Mouse (Mus musculus) heart, postnatal 14 days (tissue): ENCODE data around the gene Cabin1. TPM values are rescaled to one million over a fixed set of nuclear protein-coding genes. Genes with fewer than 3 reads are reported as not detected.
A peak's percentile ranks its signal among the peaks of the same experiment; 100 is the strongest.
"Not testable (repeated sequence)": the region's sequence is repeated elsewhere in the genome, so short reads cannot be mapped to it uniquely, and the experiment has no call there.

Experiments used
- DNase-seq, 2 experiments: peaks; one replicate each; pipeline ENCODE4 v3.0.0; 2021 to 2022
- intact Hi-C: fragments of 180-260 bp; cut with DNase I; formaldehyde crosslinking; loops from one replicate; pipeline ENCODE4 v1.15.1; 2025
- total RNA-seq, 2 experiments: library from RNA; stranded (reverse); gene quantifications; 2 replicates each; pipeline ENCODE4 v1.2.3; 2021

Cabin1 gene
- total RNA-seq, 2 experiments from 2014 or later: 23.0 to 24.8 TPM

- intact Hi-C loops: loop anchor here (5.0 kb wide), 1 partner anchor 59 kb away; no protein-coding TSS in a partner anchor
- peak; percentile 82 to 83 for DNase-seq
Observed at GRCm38 (mm10) chr10:75772795-75773664, 8.9 kb upstream of the Cabin1 start, which contains the start of gene Ddt. Gene Ddt, minus strand, starts transcription at chr10:75773414.

GRCm38 (mm10) chr10:75767756-75768155 lies 3.6 kb upstream of the Cabin1 start:
- intact Hi-C loops, DNase-seq: not testable (repeated sequence)

GRCm38 (mm10) chr10:75766856-75767255 lies 2.7 kb upstream of the Cabin1 start:
- intact Hi-C loops: no loop called here
- no peak for DNase-seq

- intact Hi-C loops: no loop called here
- DNase-seq: peak; percentile 49 to 75
Observed at GRCm38 (mm10) chr10:75764519-75765473, 655 bp upstream of the Cabin1 start.

- intact Hi-C loops: no loop called here
- no peak for DNase-seq
Observed at GRCm38 (mm10) chr10:75762413-75762812, 1.7 kb downstream of the Cabin1 start.

GRCm38 (mm10) chr10:75760311-75760710 lies 3.8 kb downstream of the Cabin1 start:
- DNase-seq: no peak
- intact Hi-C loops: no loop called here

- no peak for DNase-seq
- intact Hi-C loops: no loop called here
Observed at GRCm38 (mm10) chr10:75756719-75757118, 7.4 kb downstream of the Cabin1 start.

GRCm38 (mm10) chr10:75744017-75744416 lies 20.1 kb downstream of the Cabin1 start:
- peak; percentile 80 to 89 for DNase-seq
- intact Hi-C loops: loop anchor here (1.0 to 5.0 kb wide), 4 partner anchors 88 to 207 kb away; no protein-coding TSS in a partner anchor

- no peak for DNase-seq
- intact Hi-C loops: loop anchor here (5.0 kb wide), 1 partner anchor 89 kb away; no protein-coding TSS in a partner anchor
Observed at GRCm38 (mm10) chr10:75743369-75743768, 20.8 kb downstream of the Cabin1 start.

GRCm38 (mm10) chr10:75740866-75741265 lies 23.3 kb downstream of the Cabin1 start:
- intact Hi-C loops: loop anchor here (5.0 kb wide), 1 partner anchor 91 kb away; no protein-coding TSS in a partner anchor
- DNase-seq: no peak

GRCm38 (mm10) chr10:75725449-75725848 lies 38.7 kb downstream of the Cabin1 start:
- DNase-seq: no peak
- intact Hi-C loops: no loop called here

- no peak for DNase-seq
- intact Hi-C loops: no loop called here
Observed at GRCm38 (mm10) chr10:75720215-75720614, 43.9 kb downstream of the Cabin1 start.

- DNase-seq: no peak
- intact Hi-C loops: no loop called here
Observed at GRCm38 (mm10) chr10:75714795-75715194, 49.3 kb downstream of the Cabin1 start.

- no peak for DNase-seq
- intact Hi-C loops: no loop called here
Observed at GRCm38 (mm10) chr10:75713026-75713425, 51.1 kb downstream of the Cabin1 start.

- intact Hi-C loops: no loop called here
- DNase-seq: no peak
Observed at GRCm38 (mm10) chr10:75710210-75710609, 53.9 kb downstream of the Cabin1 start.

- peak; percentile 22 to 36 for DNase-seq
- intact Hi-C loops: no loop called here
Observed at GRCm38 (mm10) chr10:75709261-75709660, 54.9 kb downstream of the Cabin1 start.

GRCm38 (mm10) chr10:75708633-75708992 lies 55.5 kb downstream of the Cabin1 start:
- peak; percentile 28 to 45 for DNase-seq
- intact Hi-C loops: no loop called here

- intact Hi-C loops: no loop called here
Observed at GRCm38 (mm10) chr10:75707901-75708632, 56.1 kb downstream of the Cabin1 start.

GRCm38 (mm10) chr10:75706632-75707216 lies 57.4 kb downstream of the Cabin1 start:
- intact Hi-C loops: no loop called here
- no peak for DNase-seq

More at GRCm38 (mm10) chr10:75707901-75708632, 56.1 kb downstream of the Cabin1 start:
- peak in 1 of 2 experiments; percentile 56 for DNase-seq
